Mouse (Mus musculus) frontal cortex, postnatal 25 days (tissue): ENCODE measurements around the gene Rxfp4.
A peak's percentile ranks its signal among the peaks of the same experiment; 100 is the strongest.

Source experiments
- DNase-seq, 2 experiments: peaks; one replicate each; pipeline ENCODE4 v3.0.0; 2022; ENCODE audit warnings: low spot score in 2 of 2

The Rxfp4 gene

DNA sequence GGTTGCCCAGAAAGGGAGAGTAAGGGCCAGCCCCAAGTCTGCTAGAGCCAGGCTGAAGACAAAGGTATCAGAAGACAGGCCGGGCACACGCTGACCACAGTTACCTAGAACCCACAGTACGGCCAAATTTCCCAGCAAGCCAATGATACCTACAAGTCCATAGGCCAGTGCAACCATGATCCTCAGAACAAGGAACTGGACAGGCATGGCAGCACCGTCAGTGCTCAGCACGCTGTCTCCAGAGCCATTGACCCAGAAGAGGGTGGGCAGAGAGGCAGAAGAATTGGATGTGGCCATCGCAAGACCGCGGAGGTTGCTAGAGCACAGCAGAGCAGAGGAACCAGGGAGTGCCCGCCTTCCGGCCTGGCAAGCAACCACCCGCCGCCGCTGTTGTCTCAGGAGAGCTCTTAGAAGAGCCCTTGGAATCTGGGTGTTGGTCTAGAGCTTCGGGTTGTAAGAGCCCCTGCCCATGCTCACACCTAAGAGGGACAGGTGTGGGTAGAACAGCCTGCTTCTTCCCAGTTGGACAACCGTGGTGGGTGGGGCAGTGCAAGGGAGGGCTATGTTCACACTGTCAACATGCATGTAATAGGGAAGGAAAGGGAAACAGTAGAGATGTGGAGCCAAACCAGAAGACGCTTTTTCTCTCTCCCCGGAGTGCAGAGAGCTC lies at the start of gene Rxfp4:
Gene Rxfp4, minus strand, starts transcription at position 297 of the 670 bp plus-strand sequence.
- DNase-seq = no peak

DNA sequence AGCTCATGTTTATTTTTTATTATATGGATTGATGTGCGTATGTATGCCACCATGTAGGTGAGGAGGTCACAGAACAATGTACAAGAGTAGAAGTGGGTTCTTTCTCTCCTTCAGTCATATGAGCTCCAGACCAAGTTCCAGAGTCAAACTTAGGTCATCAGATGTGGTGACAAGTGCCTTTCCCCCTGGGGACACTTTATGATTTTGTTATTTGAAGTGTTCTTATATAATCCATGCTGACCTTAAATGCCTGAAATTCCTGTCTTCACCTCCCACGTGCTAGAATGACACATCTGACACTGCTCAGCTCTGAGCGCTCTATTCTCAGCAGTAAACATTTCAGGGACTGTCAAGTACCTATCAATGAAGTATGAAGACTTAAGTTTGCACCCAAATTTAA lies 48.3 kb upstream of the Rxfp4 start:
- DNase-seq = no peak

GRCm38 (mm10) chr3:88700247-88700646 lies 47.3 kb upstream of the Rxfp4 start:
- no peak for DNase-seq

DNA sequence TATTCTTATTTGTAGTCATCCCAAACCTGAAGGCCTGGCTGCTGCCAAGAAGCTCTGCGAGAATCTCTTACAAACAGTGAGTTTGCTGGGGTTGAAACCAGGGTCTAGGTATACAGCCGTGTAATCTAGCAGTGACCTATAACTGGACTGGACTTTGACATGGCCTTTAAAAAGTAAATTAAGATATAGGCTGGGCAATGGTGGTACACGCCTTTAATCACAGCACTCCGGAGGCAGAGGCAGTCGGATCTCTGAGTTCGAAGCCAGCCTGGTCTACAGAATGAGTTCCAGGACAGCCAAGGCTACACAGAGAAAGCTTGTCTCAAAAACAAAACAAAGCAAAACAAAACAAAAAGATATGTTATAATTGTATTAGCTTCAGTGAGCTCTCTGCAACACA lies 45.9 kb upstream of the Rxfp4 start:
- DNase-seq = no peak

- no peak for DNase-seq
Observed at GRCm38 (mm10) chr3:88698051-88698450, 45.1 kb upstream of the Rxfp4 start.

DNA sequence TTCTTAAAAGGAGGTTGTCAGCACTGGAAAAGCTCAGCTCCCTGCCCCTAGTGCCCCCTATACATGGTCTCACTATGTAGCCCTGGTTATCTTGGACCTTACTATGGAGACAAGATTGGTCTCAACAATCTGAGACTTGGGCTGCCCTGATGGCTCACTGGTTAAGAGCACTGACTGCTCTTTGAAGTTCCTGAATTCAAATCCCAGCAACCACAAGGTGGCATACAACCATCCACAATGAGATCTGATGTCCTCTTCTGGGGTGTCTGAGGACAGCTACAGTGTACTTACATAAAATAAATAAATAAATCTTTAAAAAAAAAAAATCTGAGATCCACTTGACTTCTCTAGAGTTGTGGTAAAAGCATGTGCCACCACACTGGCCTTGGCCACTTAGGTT lies 42.6 kb upstream of the Rxfp4 start:
- DNase-seq = no peak

DNA sequence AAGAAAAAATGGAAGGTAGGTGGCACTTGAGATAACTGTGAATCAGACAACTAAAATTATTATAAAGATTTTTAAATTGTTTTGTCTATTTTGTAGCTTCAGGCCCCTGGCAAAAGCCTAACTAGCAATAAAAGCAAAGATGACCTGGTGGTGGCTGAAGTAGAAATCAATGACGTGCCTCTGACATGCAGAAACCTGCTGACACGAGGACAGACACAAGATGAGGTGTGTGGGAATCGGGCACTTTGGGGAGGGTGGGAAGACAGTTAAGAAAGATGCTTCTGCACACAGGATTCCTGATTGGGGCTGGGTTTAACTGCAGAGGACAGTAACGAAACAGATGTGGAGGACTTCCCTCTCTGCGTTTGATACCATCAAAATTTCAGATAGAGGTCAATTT lies 36.1 kb upstream of the Rxfp4 start:
- DNase-seq = no peak

- no peak for DNase-seq
Observed at GRCm38 (mm10) chr3:88686734-88687611, 34.0 kb upstream of the Rxfp4 start.

DNA sequence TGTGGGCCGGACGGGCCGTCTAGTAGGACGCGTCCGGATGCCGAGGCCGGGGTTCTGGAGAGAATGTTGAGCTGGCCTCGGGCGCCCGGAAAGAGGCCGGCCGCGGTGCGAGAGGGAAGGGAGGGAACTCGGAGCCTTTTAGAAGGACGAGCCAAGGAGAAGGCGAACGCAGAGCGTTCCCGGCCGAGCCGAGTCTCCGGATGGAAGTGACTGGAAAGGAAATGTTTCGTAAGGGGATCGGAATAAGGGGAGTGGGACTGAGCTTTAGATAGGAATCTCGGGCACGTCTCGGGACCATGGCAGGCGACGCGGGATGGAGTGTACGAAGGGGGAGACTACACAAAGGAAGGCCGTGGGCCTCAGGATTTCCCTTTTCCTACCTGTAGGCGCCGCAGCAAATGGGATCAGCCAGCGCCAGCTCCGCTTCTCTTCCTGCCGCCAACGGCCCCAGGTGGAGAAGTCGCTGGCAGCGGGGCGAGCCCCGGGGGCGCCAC lies 33.1 kb upstream of the Rxfp4 start:
- DNase-seq = no peak

DNA sequence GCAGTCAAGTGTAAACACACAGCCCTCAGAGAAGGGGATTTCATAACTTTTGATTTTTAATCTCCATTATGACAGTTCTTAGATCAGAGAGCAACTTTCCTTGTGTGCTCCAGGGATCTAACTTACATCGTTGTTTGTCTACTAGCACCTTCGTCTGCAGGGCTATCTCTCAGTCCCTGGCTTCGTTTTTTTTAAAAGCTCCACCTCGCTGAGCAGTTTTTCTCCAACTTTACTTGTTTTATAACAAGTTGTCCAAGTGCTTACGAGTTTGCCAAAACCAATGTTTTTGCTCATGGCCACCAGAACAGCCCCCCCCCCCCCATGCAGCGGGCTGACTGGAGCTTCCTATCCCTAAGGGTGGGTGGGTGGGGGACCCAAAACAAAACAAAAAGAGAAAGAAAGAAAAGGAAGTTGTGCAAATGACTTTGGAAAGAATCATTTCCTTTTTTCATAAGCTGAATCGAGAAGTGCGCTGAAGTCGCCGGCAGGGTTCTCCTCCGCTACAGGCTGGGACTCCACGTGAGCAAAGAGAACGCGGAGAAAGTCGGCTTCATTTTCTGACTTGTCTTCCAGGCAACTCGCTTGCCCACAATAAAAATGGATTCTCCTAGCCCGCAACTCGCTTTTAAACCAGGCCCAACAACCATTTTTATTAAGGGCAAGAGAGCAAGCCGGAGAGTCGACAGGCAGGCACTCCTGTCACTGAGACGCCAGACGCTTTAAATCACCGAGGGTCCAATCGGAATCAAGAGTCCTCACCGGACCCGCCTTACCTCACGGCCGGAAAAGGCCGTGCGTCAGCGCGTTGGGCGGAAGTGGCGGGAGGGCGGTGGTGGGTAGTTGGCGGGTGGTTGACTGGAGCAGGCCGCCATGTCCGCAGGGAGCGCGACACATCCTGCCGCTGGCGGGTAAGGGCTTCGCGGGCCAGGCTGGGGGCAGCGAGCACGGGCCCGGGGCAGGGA lies 32.3 kb upstream of the Rxfp4 start, which contains the start of gene Khdc4:
Gene Khdc4, plus strand, starts transcription at position 824 of the 962 bp plus-strand sequence.
- peak; percentile 87 to 94 for DNase-seq

- DNase-seq = no peak
Observed at GRCm38 (mm10) chr3:88684236-88684979, 31.5 kb upstream of the Rxfp4 start.

DNA sequence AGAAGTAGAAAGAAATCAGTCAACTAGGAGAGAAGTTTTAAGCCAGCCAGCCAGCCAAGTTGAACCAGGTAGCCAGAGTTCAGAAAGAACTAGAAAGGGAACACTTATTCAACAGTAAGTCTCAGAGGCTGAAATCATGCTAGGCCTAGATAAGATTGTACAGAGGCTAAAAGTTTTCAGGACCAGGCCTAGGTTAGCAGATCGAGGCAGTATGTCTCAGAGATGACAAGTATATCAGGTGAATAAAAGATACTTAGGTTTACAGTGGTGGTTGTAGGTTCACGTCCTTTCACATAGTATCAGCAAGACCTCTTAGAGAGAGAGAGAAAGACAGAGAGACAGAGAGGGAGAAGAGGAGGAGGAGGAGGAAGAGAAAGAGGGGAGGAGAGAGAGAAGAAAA lies 30.9 kb upstream of the Rxfp4 start:
- no peak for DNase-seq

- peak in 1 of 2 experiments; percentile 34 for DNase-seq
Observed at GRCm38 (mm10) chr3:88677399-88677798, 24.5 kb upstream of the Rxfp4 start.

DNA sequence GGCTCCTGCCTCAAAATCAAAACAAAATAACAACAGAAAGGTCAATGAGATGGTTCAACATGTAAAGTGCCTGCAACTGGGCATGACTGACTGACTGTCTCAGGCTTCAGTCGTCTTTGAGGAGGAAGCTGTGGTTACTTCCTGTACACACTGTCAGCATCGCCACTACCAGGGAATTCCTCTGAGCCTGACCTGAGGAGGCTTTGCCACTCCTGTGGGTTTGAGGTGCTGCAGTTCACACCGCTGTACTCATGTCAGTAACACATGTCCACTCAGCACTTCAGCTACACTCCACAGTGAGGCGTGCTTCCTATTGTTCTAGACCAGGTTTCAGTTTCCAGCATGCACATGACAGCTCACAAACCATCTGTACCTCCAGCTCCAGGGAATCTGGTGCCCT lies 11.2 kb upstream of the Rxfp4 start:
- no peak for DNase-seq

GRCm38 (mm10) chr3:88659798-88660197 lies 6.9 kb upstream of the Rxfp4 start:
- no peak for DNase-seq

GRCm38 (mm10) chr3:88658441-88659127 lies 5.6 kb upstream of the Rxfp4 start:
- DNase-seq = no peak

DNA sequence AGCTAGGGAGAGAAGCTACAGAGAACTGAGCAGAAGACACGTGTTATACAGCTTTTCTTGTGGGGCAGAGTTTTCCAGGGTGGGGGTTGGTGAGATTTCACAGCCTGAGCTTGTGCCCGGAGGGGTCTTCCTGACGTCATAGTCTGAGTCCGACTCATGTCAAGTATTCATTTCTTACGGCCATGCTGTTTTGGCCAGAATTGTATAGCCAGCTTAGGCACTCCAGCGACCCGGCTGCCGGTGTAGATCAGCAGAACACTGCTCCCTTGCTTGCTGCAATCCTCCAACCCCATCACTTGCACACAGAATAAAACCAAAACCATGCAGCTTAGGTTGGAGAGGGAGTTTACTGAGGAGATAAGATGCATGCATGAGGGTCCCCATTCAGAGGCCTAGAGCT lies 2.7 kb upstream of the Rxfp4 start:
- no peak for DNase-seq

DNA sequence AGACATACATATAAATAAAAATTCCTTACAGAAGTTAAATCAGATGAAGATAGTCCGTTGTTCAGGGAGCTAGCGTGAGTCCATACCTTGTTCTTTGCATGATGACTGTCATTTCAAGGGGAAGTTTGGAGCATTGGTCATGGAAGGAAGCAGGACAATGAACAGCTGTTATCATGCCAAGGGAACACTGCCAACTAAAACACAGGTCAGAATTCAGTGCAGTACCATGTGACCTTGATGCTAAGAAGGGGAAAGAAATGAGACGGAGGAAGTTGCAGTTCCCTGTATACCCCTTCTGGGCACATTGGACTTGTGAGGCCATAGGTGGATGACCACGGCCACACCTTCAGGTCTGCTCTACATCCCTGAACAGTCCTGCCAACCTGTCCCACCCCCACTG lies 1.7 kb upstream of the Rxfp4 start:
- DNase-seq = no peak

DNA sequence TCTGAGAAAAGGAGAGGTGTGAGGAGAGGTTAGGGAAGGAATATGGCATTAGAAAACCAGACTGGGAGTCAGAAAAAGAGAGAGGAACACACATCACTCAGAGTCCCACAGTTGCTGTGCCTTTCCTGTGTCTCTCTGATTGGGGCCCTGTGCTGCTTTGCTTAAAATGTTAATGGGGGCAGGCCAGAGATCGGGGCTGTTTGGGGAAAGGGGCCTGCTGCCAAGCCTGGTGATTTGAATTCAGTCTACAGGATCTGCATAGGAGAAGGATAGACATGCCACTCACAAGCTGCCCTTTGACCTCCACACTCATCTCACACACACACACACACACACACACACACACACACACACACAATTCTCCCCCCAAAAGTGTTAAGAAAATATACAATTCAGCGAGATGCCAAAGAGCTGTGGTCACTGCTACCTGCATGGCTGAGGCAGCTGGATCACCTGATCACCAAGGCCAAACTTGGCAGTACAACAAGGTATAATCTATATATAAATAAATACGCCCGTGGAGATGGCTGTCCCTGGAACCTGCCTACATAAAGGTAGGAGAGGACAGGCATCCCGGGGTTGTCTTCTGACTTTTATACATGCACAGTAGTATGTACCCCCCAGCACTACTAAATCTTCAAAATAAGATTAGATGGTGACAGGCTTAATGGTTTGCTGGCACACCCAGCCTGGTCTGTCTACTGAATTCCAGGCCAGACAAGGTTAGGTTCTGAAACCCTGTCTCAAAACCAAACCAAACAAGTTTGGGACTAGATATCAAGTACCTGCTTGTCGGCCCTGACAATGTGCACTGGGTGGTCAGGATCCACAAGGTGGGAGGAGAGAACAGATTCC lies 801 bp upstream of the Rxfp4 start:
- DNase-seq = no peak
